12 mouse cellular contexts compared by ENCODE assay signal in the genomic region with DNA sequence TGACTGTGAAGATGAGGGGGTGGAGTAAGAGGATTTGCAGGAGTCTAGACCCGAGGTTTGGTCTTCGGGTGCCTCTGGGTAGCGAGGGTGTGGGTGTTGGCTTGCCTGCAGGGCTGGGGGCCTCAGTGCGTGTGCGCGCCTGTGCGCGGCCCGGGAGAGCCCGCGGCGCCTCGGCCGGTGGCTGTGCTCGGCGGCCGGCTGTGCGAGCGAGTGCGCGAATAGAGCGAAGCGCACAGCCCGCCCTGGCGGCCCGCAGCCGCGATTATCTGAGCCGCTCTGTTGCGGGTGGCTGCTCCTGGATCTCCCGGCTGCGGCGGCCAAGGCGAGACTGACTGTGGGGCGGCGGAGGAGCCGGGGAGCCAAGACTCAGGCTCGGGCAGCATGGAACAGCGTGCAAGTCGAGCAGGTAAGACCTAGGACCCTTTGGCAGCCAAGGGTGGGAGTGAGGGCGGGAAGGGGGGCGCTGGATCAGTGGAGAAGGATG. TPM values are rescaled to one million over a fixed set of nuclear protein-coding genes. Genes with fewer than 3 reads are reported as not detected.
DNase-seq lines count a peak whose midpoint lies in the region; ATAC-seq lines count a peak whose summit lies in the region.
"Had no signal": no experiment of that assay in that cellular context is flagged by ENCODE, and none has a peak within 500 bp of the region (broad histone marks: within the 10 kb centered on the region; RNA-seq: fewer than 3 reads in every experiment).

No protein-coding gene starts in this region.

- peaks cover 23% of the 10 kb centered on the region for H3K4me1 ChIP-seq in forebrain, embryonic 13.5 days
- peaks cover 32% of the 10 kb centered on the region for H3K4me1 ChIP-seq in neural tube, embryonic 13.5 days (replicated peaks)

- no peak overlapping the region for H3K9ac ChIP-seq in forebrain, embryonic 13.5 days
- peak overlapping the region; percentile 70 for H3K9ac ChIP-seq in neural tube, embryonic 13.5 days

- H3K27me3 ChIP-seq in forebrain, embryonic 13.5 days = peaks cover 100% of the 10 kb centered on the region
- peaks cover 100% of the 10 kb centered on the region for H3K27me3 ChIP-seq in neural tube, embryonic 13.5 days

- H3K27ac ChIP-seq in forebrain, embryonic 13.5 days = no peak overlapping the region
- peak overlapping the region; percentile 92 for H3K27ac ChIP-seq in neural tube, embryonic 13.5 days (replicated peaks)

- H3K4me2 ChIP-seq in forebrain, embryonic 13.5 days = peak overlapping the region; percentile 20; the same call in 1 of the 2 replicates
- H3K4me2 ChIP-seq in neural tube, embryonic 13.5 days = peak overlapping the region; percentile 57

- H3K9me3 ChIP-seq in forebrain, embryonic 13.5 days (replicated peaks) = no peaks in the 10 kb centered on the region
- H3K9me3 ChIP-seq in neural tube, embryonic 13.5 days = no peaks in the 10 kb centered on the region

- DNase-seq in ovary, postnatal 36 days (ENCODE audit: low spot score) = peak; percentile 15
- DNase-seq in ovary, postnatal 10 days (ENCODE audit: low spot score) = no peak
- DNase-seq in kidney, postnatal 10 days = peak; percentile 69
- DNase-seq in urinary bladder, postnatal 25 days (ENCODE audit: low spot score) = no peak
- DNase-seq: lung, postnatal 14 days had no signal

- under 1% methylated on average over 42 of the region's 42 CpGs for WGBS in forebrain, embryonic 13.5 days
- WGBS in neural tube, embryonic 13.5 days = 1% methylated on average over 40 of the region's 42 CpGs

- H3K4me3 ChIP-seq in forebrain, embryonic 13.5 days = 0 out of 2 replicates have a peak overlapping the region, but pooled peaks have one; percentile 3
- H3K4me3 ChIP-seq in neural tube, embryonic 13.5 days = peak overlapping the region; percentile 35

- no peak for ATAC-seq in forebrain, embryonic 13.5 days
- 0 out of 2 replicates have a peak, but pooled peaks have one; percentile 19 for ATAC-seq in neural tube, embryonic 13.5 days (ENCODE audit: low read depth)
- ATAC-seq in erythroid progenitor cell, adult 5-6 weeks (replicated peaks; ENCODE audit: low FRiP score, poor library complexity, severe bottlenecking) = no peak
- no peak for ATAC-seq in CD4-positive, CD25-positive, alpha-beta regulatory T cell, adult 4 months

- no peaks in the 10 kb centered on the region for H3K36me3 ChIP-seq in forebrain, embryonic 13.5 days (ENCODE audit: poor library complexity, severe bottlenecking)
- no peaks in the 10 kb centered on the region for H3K36me3 ChIP-seq in neural tube, embryonic 13.5 days

RNA-seq across cellular contexts. Expression of gene Pax2, which starts 9.3 kb away (rescaled TPM):
- 0.05 TPM in 1 of 2 replicates, not detected in the other for polyA plus RNA-seq in forebrain, embryonic 13.5 days (2015; fragmentation: Nextera tagmentation; extraction: Ambion mirVana)
- polyA plus RNA-seq in neural tube, embryonic 13.5 days (2015; fragmentation: Nextera tagmentation; extraction: Ambion mirVana) = 25.2 and 28.2 TPM in 2 replicates
- not detected in 2 replicates for total RNA-seq in erythroid progenitor cell, adult 5-6 weeks (2015; ENCODE audit: low replicate concordance)
- total RNA-seq in erythroid progenitor cell, adult 5-6 weeks (2017; ENCODE audit: low replicate concordance) = not detected in 2 replicates
- under 1 TPM in 1 of 2 experiments, not detected in 1; 0.13 TPM for polyA plus RNA-seq in CD4-positive, CD25-positive, alpha-beta regulatory T cell, adult 4 months (2017; shearing (Covaris generic))
- total RNA-seq: common myeloid progenitor, adult 5-6 weeks; hematopoietic stem cell, adult 5-6 weeks had no signal
- polyA plus RNA-seq: small intestine, adult 2 months had no signal

Comparison
In these comparisons a context has a peak if more than half of its experiments do, and no peak if none do; other contexts are left out.
1. DNase-seq: peak in ovary, postnatal 36 days (single experiment) and kidney, postnatal 10 days (single experiment); none in ovary, postnatal 10 days (single experiment) and urinary bladder, postnatal 25 days (single experiment).
2. RNA of gene Pax2, which starts 9.3 kb away (polyA plus RNA-seq): 25.2 to 28.2 TPM in neural tube, embryonic 13.5 days; 0.13 TPM in CD4-positive, CD25-positive, alpha-beta regulatory T cell, adult 4 months and 0.05 TPM in forebrain, embryonic 13.5 days; every median in the first group is over 10 times any median in the second.